Mouse (Mus musculus) liver, adult 2 months (tissue): ENCODE measurements around the gene Prr12.

ENCODE experiments used
- CTCF ChIP-seq: fragments of 200-500 bp; IDR thresholded peaks from 2 replicates; pipeline ENCODE4 v1.5.1; 2011; ENCODE audit warnings: low read depth, low read length, control low read depth
- POLR2A ChIP-seq: fragments of 200-500 bp; IDR thresholded peaks from 2 replicates; pipeline ENCODE4 v1.6.1; 2011; ENCODE audit warnings: low read length, control low read depth; ENCODE audit not compliant: insufficient read depth; ENCODE audit errors: extremely low read depth

- TF ChIP-seq CTCF (no peak), POLR2A (no peak)
Observed at GRCm38 (mm10) chr7:45067190-45067999, 14.7 kb upstream of the Prr12 start.
